Comparison of ENCODE assay signal across 9 mouse cellular contexts in the genomic region with DNA sequence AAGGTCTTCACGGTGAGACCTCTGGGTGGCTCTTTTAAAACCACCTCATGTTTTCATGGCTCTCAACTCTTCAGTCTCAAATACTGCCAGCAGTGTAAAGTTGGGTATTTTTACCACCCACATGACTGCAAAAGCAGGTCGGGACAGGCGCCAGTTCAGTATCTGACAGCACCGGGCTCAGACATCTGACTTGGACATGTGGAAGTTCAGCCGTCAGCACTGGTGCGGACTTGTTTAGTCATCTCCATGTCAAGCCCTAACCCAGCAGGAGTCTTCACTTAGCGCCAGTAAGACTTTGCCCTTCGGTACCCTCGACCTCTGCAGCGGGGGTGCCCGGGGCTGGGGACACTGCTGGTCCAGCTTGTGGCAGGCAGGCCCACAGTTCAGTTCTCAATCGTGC. TPM values are rescaled to one million over a fixed set of nuclear protein-coding genes. Genes with fewer than 3 reads are reported as not detected.
A peak's percentile ranks its signal among the peaks of the same experiment; 100 is the strongest.
DNase-seq lines count a peak whose midpoint lies in the region; ATAC-seq lines count a peak whose summit lies in the region.
"Had no signal": no experiment of that assay in that cellular context is flagged by ENCODE, and none has a peak within 500 bp of the region (broad histone marks: within the 10 kb centered on the region; RNA-seq: fewer than 3 reads in every experiment).

No protein-coding gene starts in this region.

- intact Hi-C loops in heart, postnatal 10 days (cut with DNase I): loop anchor here (5.0 kb wide), 1 partner anchor 35 kb away; the partner anchor contains the start of gene Nudt3

- no peak overlapping the region for H3K9ac ChIP-seq in midbrain, embryonic 13.5 days (replicated peaks)
- H3K9ac ChIP-seq in neural tube, embryonic 15.5 days (replicated peaks): no peak overlapping the region
- H3K9ac ChIP-seq in forebrain, embryonic 13.5 days: no peak overlapping the region

- 0 out of 2 replicates have a peak overlapping the region, but pooled peaks have one; percentile 13 for H3K27ac ChIP-seq in midbrain, embryonic 10.5 days (replicated peaks)
- H3K27ac ChIP-seq in midbrain, embryonic 13.5 days: no peak overlapping the region
- H3K27ac ChIP-seq in neural tube, embryonic 15.5 days (replicated peaks): 0 out of 2 replicates have a peak overlapping the region, but pooled peaks have one; percentile 28
- no peak overlapping the region for H3K27ac ChIP-seq in forebrain, embryonic 13.5 days
- H3K27ac ChIP-seq: midbrain, embryonic 12.5 days had no signal

- no peaks in the 10 kb centered on the region for H3K9me3 ChIP-seq in midbrain, embryonic 10.5 days (replicated peaks)
- H3K9me3 ChIP-seq in midbrain, embryonic 13.5 days: no peaks in the 10 kb centered on the region
- H3K9me3 ChIP-seq in neural tube, embryonic 15.5 days (replicated peaks): no peaks in the 10 kb centered on the region
- no peaks in the 10 kb centered on the region for H3K9me3 ChIP-seq in forebrain, embryonic 13.5 days (replicated peaks)
- H3K9me3 ChIP-seq: midbrain, embryonic 12.5 days had no signal

- peaks cover 100% of the 10 kb centered on the region for H3K36me3 ChIP-seq in midbrain, embryonic 10.5 days
- H3K36me3 ChIP-seq in midbrain, embryonic 13.5 days: peaks cover 85% of the 10 kb centered on the region
- H3K36me3 ChIP-seq in neural tube, embryonic 15.5 days: peaks cover 41% of the 10 kb centered on the region
- H3K36me3 ChIP-seq in forebrain, embryonic 13.5 days (ENCODE audit: poor library complexity, severe bottlenecking): peaks cover 92% of the 10 kb centered on the region

- ATAC-seq in midbrain, embryonic 13.5 days: no peak
- ATAC-seq in neural tube, embryonic 15.5 days (ENCODE audit: low FRiP score): no peak
- ATAC-seq in forebrain, embryonic 13.5 days: no peak
- ATAC-seq: Patski had no signal

- peaks cover 16% of the 10 kb centered on the region for H3K4me1 ChIP-seq in midbrain, embryonic 10.5 days
- peaks cover 11% of the 10 kb centered on the region for H3K4me1 ChIP-seq in midbrain, embryonic 13.5 days (replicated peaks)
- peaks cover 8% of the 10 kb centered on the region; the same call in 1 of the 2 replicates for H3K4me1 ChIP-seq in neural tube, embryonic 15.5 days
- H3K4me1 ChIP-seq in forebrain, embryonic 13.5 days: no peaks in the 10 kb centered on the region; the same call in 1 of the 2 replicates

- DNase-seq in midbrain, embryonic 10.5 days (ENCODE audit: low spot score): no peak
- peak; percentile 76 to 78 for DNase-seq in heart, adult 18-20 months
- peak; percentile 81 to 84 for DNase-seq in heart, postnatal 10 days
- DNase-seq in lung, postnatal 14 days: no peak

- no peak overlapping the region for H3K4me2 ChIP-seq in midbrain, embryonic 13.5 days (replicated peaks)
- no peak overlapping the region for H3K4me2 ChIP-seq in neural tube, embryonic 15.5 days
- no peak overlapping the region for H3K4me2 ChIP-seq in forebrain, embryonic 13.5 days
- H3K4me2 ChIP-seq: midbrain, embryonic 12.5 days had no signal

- 81% methylated on average over 12 of the region's 12 CpGs for WGBS in midbrain, embryonic 10.5 days
- WGBS in midbrain, embryonic 13.5 days: 84% methylated on average over 12 of the region's 12 CpGs
- 74% methylated on average over 12 of the region's 12 CpGs for WGBS in neural tube, embryonic 15.5 days
- 82% methylated on average over 12 of the region's 12 CpGs for WGBS in forebrain, embryonic 13.5 days

- H3K4me3 ChIP-seq in midbrain, embryonic 10.5 days: no peak overlapping the region
- H3K4me3 ChIP-seq in midbrain, embryonic 13.5 days (replicated peaks): no peak overlapping the region
- H3K4me3 ChIP-seq in neural tube, embryonic 15.5 days (replicated peaks): no peak overlapping the region
- H3K4me3 ChIP-seq in forebrain, embryonic 13.5 days: no peak overlapping the region
- H3K4me3 ChIP-seq: midbrain, embryonic 12.5 days had no signal

- H3K27me3 ChIP-seq in midbrain, embryonic 10.5 days (ENCODE audit: low read depth, poor library complexity, severe bottlenecking): no peaks in the 10 kb centered on the region
- H3K27me3 ChIP-seq in midbrain, embryonic 13.5 days: no peaks in the 10 kb centered on the region
- no peaks in the 10 kb centered on the region for H3K27me3 ChIP-seq in neural tube, embryonic 15.5 days (replicated peaks)
- no peaks in the 10 kb centered on the region for H3K27me3 ChIP-seq in forebrain, embryonic 13.5 days
- H3K27me3 ChIP-seq: midbrain, embryonic 12.5 days; Patski had no signal

RNA-seq across cellular contexts. Expression of gene AI413582, which starts 21.7 kb away (rescaled TPM):
- 16.4 and 19.2 TPM in 2 replicates for polyA plus RNA-seq in midbrain, embryonic 10.5 days (2016; fragmentation: Nextera tagmentation; extraction: Ambion mirVana)
- 33.4 and 36.8 TPM in 2 replicates for polyA plus RNA-seq in midbrain, embryonic 13.5 days (2015; fragmentation: Nextera tagmentation; extraction: Ambion mirVana)
- 10 to 100 TPM in 1 of 2 experiments, 1 to 10 TPM in 1; 9.3 to 10.6 TPM for total RNA-seq in heart, adult 18-20 months (2021)
- 10 to 100 TPM; 10.2 to 11.2 TPM for total RNA-seq in heart, postnatal 10 days (2021)
- 70.8 and 74.9 TPM in 2 replicates for polyA plus RNA-seq in neural tube, embryonic 15.5 days (2015; fragmentation: Nextera tagmentation; extraction: Ambion mirVana)
- 22.2 and 25.2 TPM in 2 replicates for polyA plus RNA-seq in forebrain, embryonic 13.5 days (2015; fragmentation: Nextera tagmentation; extraction: Ambion mirVana)

RNA-seq across cellular contexts. Expression of gene Hmga1, which starts 31.0 kb away (rescaled TPM):
- polyA plus RNA-seq in midbrain, embryonic 10.5 days (2016; fragmentation: Nextera tagmentation; extraction: Ambion mirVana): 620 and 831 TPM in 2 replicates
- polyA plus RNA-seq in midbrain, embryonic 13.5 days (2015; fragmentation: Nextera tagmentation; extraction: Ambion mirVana): 120 and 124 TPM in 2 replicates
- total RNA-seq in heart, adult 18-20 months (2021): 10 to 100 TPM; 47.3 to 52.7 TPM
- 10 to 100 TPM; 42.5 to 47.3 TPM for total RNA-seq in heart, postnatal 10 days (2021)
- polyA plus RNA-seq in neural tube, embryonic 15.5 days (2015; fragmentation: Nextera tagmentation; extraction: Ambion mirVana): 129 and 207 TPM in 2 replicates
- 147 and 165 TPM in 2 replicates for polyA plus RNA-seq in forebrain, embryonic 13.5 days (2015; fragmentation: Nextera tagmentation; extraction: Ambion mirVana)

RNA-seq across cellular contexts. Expression of gene Nudt3, which starts 36.0 kb away (rescaled TPM):
- 90.0 and 109 TPM in 2 replicates for polyA plus RNA-seq in midbrain, embryonic 10.5 days (2016; fragmentation: Nextera tagmentation; extraction: Ambion mirVana)
- polyA plus RNA-seq in midbrain, embryonic 13.5 days (2015; fragmentation: Nextera tagmentation; extraction: Ambion mirVana): 223 and 227 TPM in 2 replicates
- 100 to 1,000 TPM; 323 to 334 TPM for total RNA-seq in heart, adult 18-20 months (2021)
- total RNA-seq in heart, postnatal 10 days (2021): 100 to 1,000 TPM; 380 to 410 TPM
- 229 and 253 TPM in 2 replicates for polyA plus RNA-seq in neural tube, embryonic 15.5 days (2015; fragmentation: Nextera tagmentation; extraction: Ambion mirVana)
- polyA plus RNA-seq in forebrain, embryonic 13.5 days (2015; fragmentation: Nextera tagmentation; extraction: Ambion mirVana): 191 and 196 TPM in 2 replicates

RNA-seq across cellular contexts. Expression of gene RPS10-NUDT3, which starts 47.8 kb away (rescaled TPM):
- polyA plus RNA-seq in midbrain, embryonic 10.5 days (2016; fragmentation: Nextera tagmentation; extraction: Ambion mirVana): not detected in 2 replicates
- polyA plus RNA-seq in midbrain, embryonic 13.5 days (2015; fragmentation: Nextera tagmentation; extraction: Ambion mirVana): not detected in 2 replicates
- under 1 TPM in 1 of 2 experiments, not detected in 1; 0.84 TPM for total RNA-seq in heart, adult 18-20 months (2021)
- total RNA-seq in heart, postnatal 10 days (2021): 1 to 10 TPM in 1 of 2 experiments, not detected in 1; 1.0 TPM
- not detected in 2 replicates for polyA plus RNA-seq in neural tube, embryonic 15.5 days (2015; fragmentation: Nextera tagmentation; extraction: Ambion mirVana)
- polyA plus RNA-seq in forebrain, embryonic 13.5 days (2015; fragmentation: Nextera tagmentation; extraction: Ambion mirVana): not detected in 2 replicates
- polyA plus RNA-seq: midbrain, embryonic 12.5 days had no signal

RNA-seq across cellular contexts. Expression of gene Rps10, which starts 49.2 kb away (rescaled TPM):
- 731 and 876 TPM in 2 replicates for polyA plus RNA-seq in midbrain, embryonic 10.5 days (2016; fragmentation: Nextera tagmentation; extraction: Ambion mirVana)
- 570 and 610 TPM in 2 replicates for polyA plus RNA-seq in midbrain, embryonic 13.5 days (2015; fragmentation: Nextera tagmentation; extraction: Ambion mirVana)
- total RNA-seq in heart, adult 18-20 months (2021): 100 to 1,000 TPM; 527 to 608 TPM
- total RNA-seq in heart, postnatal 10 days (2021): 100 to 1,000 TPM; 713 to 733 TPM
- polyA plus RNA-seq in neural tube, embryonic 15.5 days (2015; fragmentation: Nextera tagmentation; extraction: Ambion mirVana): 483 and 558 TPM in 2 replicates
- 659 and 777 TPM in 2 replicates for polyA plus RNA-seq in forebrain, embryonic 13.5 days (2015; fragmentation: Nextera tagmentation; extraction: Ambion mirVana)

Comparison
In these comparisons a context has a peak if more than half of its experiments do, and no peak if none do; other contexts are left out.
1. H3K27ac ChIP-seq: peak in midbrain, embryonic 10.5 days (single experiment) and neural tube, embryonic 15.5 days (single experiment); none in midbrain, embryonic 13.5 days (single experiment) and forebrain, embryonic 13.5 days (single experiment).
2. DNase-seq: peak in heart, adult 18-20 months (2 of 2) and heart, postnatal 10 days (2 of 2); none in midbrain, embryonic 10.5 days (single experiment) and lung, postnatal 14 days (single experiment).